Mouse (Mus musculus) midbrain, postnatal 0 days (tissue): ENCODE results near the gene Elavl3. TPM values are rescaled to one million over a fixed set of nuclear protein-coding genes. Genes with fewer than 3 reads are reported as not detected.

ENCODE experiments used
- ATAC-seq: fragments of 200-750 bp; cut with Nextera tagmentation; 2 replicates; pipeline ENCODE4 v1.8.0; 2017; ENCODE audit warnings: moderate number of reproducible peaks, mild to moderate bottlenecking, moderate TSS enrichment, moderate library complexity; ENCODE audit not compliant: low FRiP score
- DNase-seq: peaks from one replicate; pipeline ENCODE4 v3.0.0-alpha.2; 2015; ENCODE audit warnings: low spot score
- H3K27ac ChIP-seq: fragments of 300-500 bp; sonication (generic); 2 replicates; pipeline ENCODE4 v1.5.1; 2014; ENCODE audit warnings: low read depth, mild to moderate bottlenecking, low read length, mixed read lengths
- H3K27me3 ChIP-seq: fragments of 300-500 bp; sonication (generic); 2 replicates; pipeline ENCODE4 v1.6.1; 2014; ENCODE audit warnings: low read length, control low read depth, mixed read lengths; ENCODE audit not compliant: insufficient read depth
- H3K36me3 ChIP-seq: fragments of 300-500 bp; sonication (generic); 2 replicates; pipeline ENCODE4 v1.6.1; 2014; ENCODE audit warnings: low read length, control low read depth, mixed read lengths; ENCODE audit not compliant: insufficient read depth
- H3K4me1 ChIP-seq: fragments of 300-500 bp; sonication (generic); 2 replicates; pipeline ENCODE4 v1.6.1; 2014; ENCODE audit warnings: mild to moderate bottlenecking, control low read depth, antibody characterized with exemption, low read length, mixed read lengths; ENCODE audit not compliant: insufficient read depth
- H3K4me2 ChIP-seq: fragments of 300-500 bp; sonication (generic); 2 replicates; pipeline ENCODE4 v1.6.1; 2014; ENCODE audit warnings: low read depth, mild to moderate bottlenecking, low read length, mixed read lengths; ENCODE audit not compliant: poor library complexity, severe bottlenecking
- H3K4me3 ChIP-seq: fragments of 300-500 bp; sonication (generic); 2 replicates; pipeline ENCODE4 v1.5.1; 2014; ENCODE audit warnings: low read depth, mild to moderate bottlenecking, low read length, moderate library complexity
- H3K9ac ChIP-seq: fragments of 300-500 bp; sonication (generic); replicated peaks from 2 replicates; pipeline ENCODE4 v1.6.1; 2014; ENCODE audit warnings: mild to moderate bottlenecking, low read length, moderate library complexity, mixed read lengths; ENCODE audit not compliant: poor library complexity, severe bottlenecking
- H3K9me3 ChIP-seq: fragments of 300-500 bp; sonication (generic); 2 replicates; pipeline ENCODE4 v1.6.1; 2016; ENCODE audit warnings: low read length, control low read depth
- CTCF ChIP-seq: IDR thresholded peaks from 2 replicates; pipeline ENCODE4 v1.5.1; 2016; ENCODE audit warnings: antibody characterized with exemption, mild to moderate bottlenecking
- WGBS: fragments of 180-500 bp; shearing (Covaris S2); extraction: QIAGEN DNeasy Blood & Tissue Kit; methylation state at CpG from one replicate; pipeline ENCODE4 v1.1.7; 2014; 5-methylcytosine and 5-hydroxymethylcytosine counted together
- polyA plus RNA-seq: library from polyadenylated mRNA; unstranded; fragments of >200 nt; fragmentation: Nextera tagmentation; extraction: Ambion mirVana; gene quantifications from 2 replicates; pipeline ENCODE4 v1.2.1, GENCODE M21; 2015
- total RNA-seq: library from RNA; depleted of rRNA; stranded (reverse); fragments of >200 nt; gene quantifications from 2 replicates; pipeline ENCODE4 v1.2.3, GENCODE M21; 2014

The Elavl3 gene
- total and polyA plus RNA-seq, 2 experiments from 2014 or later, result 78.7 to 239 TPM

DNA sequence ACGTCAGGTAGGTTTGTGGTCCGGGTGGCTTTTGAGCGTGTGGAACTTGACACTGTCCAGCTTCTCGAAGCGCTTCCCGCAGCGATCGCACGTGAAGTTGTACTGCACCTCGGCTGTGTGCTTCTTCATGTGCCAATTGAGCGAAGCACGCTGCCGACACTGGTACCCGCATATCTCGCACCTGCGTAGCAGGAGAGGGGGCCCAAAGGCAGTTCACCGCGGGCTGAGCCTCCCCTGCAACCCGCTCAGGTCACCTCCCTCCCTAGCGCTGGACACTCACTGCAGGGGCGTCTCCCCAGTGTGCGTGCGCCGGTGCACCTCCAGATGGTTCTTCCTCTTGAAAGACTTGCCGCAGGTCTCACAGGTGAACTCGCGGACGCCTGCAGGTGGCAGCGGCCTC lies 3.9 kb upstream of the Elavl3 start:
- no peak for TF ChIP-seq CTCF
- no peak for ATAC-seq
- Histone ChIP-seq H3K4me1 (no peaks in the 10 kb centered on the region; the same call in 1 of the 2 replicates), H3K9ac (no peak overlapping the region), H3K36me3 (peaks cover 22% of the 10 kb centered on the region), H3K4me2 (no peak overlapping the region), H3K27me3 (no peaks in the 10 kb centered on the region), H3K27ac (no peak overlapping the region), H3K4me3 (no peak overlapping the region), H3K9me3 (no peaks in the 10 kb centered on the region)
- 45% methylated on average over 29 of the region's 29 CpGs for WGBS
- no peak for DNase-seq

DNA sequence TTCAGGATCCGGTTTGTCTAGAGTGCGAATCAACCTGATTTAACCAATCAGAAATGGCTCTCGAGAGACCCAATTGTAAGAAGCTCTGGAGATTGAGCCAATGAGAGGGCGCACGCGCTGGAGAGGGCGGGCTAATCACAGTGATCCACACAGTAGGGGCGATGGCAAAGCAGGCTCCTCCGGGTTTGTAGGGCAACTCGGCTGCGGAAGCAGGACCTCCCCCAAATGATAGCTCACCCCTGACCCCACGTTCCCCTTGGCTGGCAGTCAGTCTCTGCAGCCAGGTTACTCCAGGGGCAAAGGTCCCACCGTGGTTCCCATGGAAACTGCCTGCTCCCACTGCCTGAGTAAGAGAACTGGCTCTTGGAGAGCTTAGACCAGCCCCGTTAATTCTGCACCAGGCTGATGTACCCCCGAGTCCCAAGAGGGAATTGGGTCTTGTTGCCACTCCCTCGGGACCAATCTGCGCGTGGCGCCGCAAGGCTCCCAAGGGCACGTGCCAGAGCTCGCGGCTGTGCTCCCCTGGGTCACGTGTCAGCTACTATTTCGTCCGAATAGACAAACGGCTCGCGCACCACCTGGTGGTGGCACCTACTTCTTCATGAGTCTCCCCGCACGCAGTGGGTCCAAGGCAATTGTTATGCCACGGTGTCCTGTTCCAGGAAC lies 2.7 kb upstream of the Elavl3 start:
- TF ChIP-seq CTCF, result peak; percentile 84
- H3K4me3 ChIP-seq, result peak overlapping the region; percentile 15
- no peaks in the 10 kb centered on the region for H3K9me3 ChIP-seq
- peak; percentile 91 for DNase-seq
- no peak overlapping the region for H3K9ac ChIP-seq
- 1% methylated on average over 32 of the region's 32 CpGs for WGBS
- H3K27me3 ChIP-seq, result no peaks in the 10 kb centered on the region
- H3K36me3 ChIP-seq, result peaks cover 20% of the 10 kb centered on the region
- ATAC-seq, result peak; percentile 62
- no peak overlapping the region for H3K27ac ChIP-seq
- H3K4me1 ChIP-seq, result no peaks in the 10 kb centered on the region; the same call in 1 of the 2 replicates
- H3K4me2 ChIP-seq, result peak overlapping the region; percentile 48

DNA sequence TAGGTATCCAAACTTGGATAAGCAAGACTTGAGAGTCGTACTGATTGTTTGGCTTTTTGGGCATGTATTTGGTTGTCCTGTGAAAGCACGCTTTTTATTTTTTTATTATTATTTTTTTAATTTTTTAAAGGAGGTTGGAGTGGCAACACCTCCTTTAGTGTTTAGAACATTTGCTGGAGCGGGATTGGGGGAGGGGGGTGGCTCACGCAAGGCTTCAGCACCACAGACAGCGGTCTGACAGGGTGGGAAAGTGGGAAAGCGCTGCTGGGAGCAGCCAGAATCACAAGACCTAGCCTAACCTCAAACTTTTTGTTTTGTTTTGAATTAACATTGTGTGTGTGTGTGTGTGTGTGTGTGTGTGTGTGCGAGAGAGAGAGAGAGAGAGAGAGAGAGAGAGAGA lies 1.8 kb upstream of the Elavl3 start:
- H3K9ac ChIP-seq, result no peak overlapping the region
- no peak overlapping the region for H3K27ac ChIP-seq
- H3K27me3 ChIP-seq, result no peaks in the 10 kb centered on the region
- ATAC-seq (no peak), DNase-seq (no peak)
- H3K36me3 ChIP-seq, result peaks cover 17% of the 10 kb centered on the region
- H3K4me1 ChIP-seq, result peaks cover 4% of the 10 kb centered on the region; the same call in 1 of the 2 replicates
- H3K9me3 ChIP-seq, result no peaks in the 10 kb centered on the region
- TF ChIP-seq CTCF, result no peak
- WGBS, result 35% methylated on average over 6 of the region's 7 CpGs
- H3K4me3 ChIP-seq, result no peak overlapping the region
- no peak overlapping the region for H3K4me2 ChIP-seq

DNA sequence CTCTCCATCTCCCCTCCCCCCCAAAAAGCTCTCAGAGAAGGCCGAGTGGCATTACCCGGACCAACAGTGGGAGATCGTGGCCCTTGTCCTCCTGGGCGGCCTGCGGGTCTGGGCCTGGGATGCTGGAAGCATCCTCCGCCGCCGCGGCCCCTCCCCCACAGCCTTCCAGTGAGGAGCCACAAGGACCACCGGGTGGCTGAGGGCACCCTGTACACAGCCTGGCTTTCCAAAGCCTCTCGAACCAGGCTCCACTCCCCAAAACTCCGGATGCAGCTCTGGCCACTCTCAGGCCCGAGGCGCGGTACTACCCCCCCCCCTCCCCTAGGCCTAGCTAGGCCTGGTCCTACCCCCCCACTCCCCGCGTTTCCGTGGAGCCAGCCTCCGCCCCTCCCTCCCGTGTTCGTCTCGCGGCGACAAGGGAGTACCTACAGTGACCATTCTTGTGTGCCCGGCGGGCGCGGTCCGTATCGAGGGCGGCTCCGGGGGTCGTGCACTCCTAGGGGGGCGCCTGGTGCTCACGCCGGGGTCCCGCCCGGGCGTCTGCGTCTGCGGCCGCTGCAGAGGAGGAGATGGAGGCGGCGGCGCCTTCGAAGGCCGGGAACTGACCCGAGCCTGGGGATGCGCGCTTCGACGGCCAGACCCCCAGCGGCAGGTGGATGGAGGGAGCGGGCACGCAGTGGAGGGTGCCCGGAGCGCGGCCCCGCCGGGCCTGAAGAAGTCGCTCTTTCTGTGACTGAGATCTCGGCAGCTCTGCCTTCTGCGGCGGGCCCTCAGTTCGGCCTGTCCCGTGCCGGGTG lies 464 bp downstream of the Elavl3 start:
- WGBS, result 1% methylated on average over 41 of the region's 67 CpGs

DNA sequence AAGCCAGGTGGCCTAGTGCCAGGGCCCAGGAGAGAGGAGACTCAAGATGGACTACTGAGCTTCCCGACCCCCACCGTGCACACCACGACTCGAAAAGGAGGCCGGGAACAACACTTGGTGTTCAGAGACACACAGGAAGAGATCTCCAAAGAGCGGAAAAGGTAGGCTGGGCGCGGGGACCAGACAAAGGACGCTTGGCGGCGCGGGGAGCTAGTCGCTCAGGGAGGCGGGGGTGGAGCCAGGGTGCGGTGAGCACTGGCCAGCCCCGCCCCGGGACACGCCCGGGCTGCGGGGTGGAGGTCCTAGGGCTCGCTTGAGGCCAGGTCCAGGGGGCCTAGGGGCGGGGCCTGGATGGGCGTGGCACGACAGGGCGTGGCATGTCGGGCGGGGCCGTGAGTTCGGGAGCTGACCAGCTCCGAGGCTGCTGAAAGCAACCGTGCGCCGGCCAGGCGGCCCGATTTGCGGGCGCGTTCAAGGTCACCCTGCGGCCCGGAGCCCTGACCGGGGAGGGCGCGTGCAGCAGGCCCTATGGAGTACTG lies 1.4 kb downstream of the Elavl3 start:
- Histone ChIP-seq H3K36me3 (no peaks in the 10 kb centered on the region), H3K27ac (peak overlapping the region; percentile 96), H3K4me2 (peak overlapping the region; percentile 71), H3K27me3 (no peaks in the 10 kb centered on the region), H3K4me3 (peak overlapping the region; percentile 91), H3K9ac (peak overlapping the region; percentile 97), H3K9me3 (no peaks in the 10 kb centered on the region), H3K4me1 (peaks cover 10% of the 10 kb centered on the region; the same call in 1 of the 2 replicates)
- no peak for TF ChIP-seq CTCF
- WGBS, result under 1% methylated on average over 35 of the region's 43 CpGs
- peak; percentile 11; the same call in 1 of the 2 replicates for ATAC-seq
- DNase-seq, result peak; percentile 59

More for the DNA sequence above, 464 bp downstream of the Elavl3 start:
- Histone ChIP-seq H3K9ac (peak overlapping the region; percentile 97), H3K36me3 (no peaks in the 10 kb centered on the region), H3K4me2 (peak overlapping the region; percentile 71), H3K4me1 (peaks cover 10% of the 10 kb centered on the region; the same call in 1 of the 2 replicates), H3K9me3 (no peaks in the 10 kb centered on the region), H3K4me3 (peak overlapping the region; percentile 91), H3K27ac (peak overlapping the region; percentile 96), H3K27me3 (no peaks in the 10 kb centered on the region)
- peak; percentile 35 for DNase-seq
- ATAC-seq, result peak; percentile 45
- TF ChIP-seq CTCF, result no peak
